Mouse (Mus musculus): Measurements from ENCODE around the gene Gm20388. TPM values are rescaled to one million over a fixed set of nuclear protein-coding genes. Genes with fewer than 3 reads are reported as not detected.
A peak's percentile ranks its signal among the peaks of the same experiment; 100 is the strongest.

Gene Gm20388
- total RNA-seq, 2 experiments from 2014 or later: 11.4 to 18.1 TPM

DNA sequence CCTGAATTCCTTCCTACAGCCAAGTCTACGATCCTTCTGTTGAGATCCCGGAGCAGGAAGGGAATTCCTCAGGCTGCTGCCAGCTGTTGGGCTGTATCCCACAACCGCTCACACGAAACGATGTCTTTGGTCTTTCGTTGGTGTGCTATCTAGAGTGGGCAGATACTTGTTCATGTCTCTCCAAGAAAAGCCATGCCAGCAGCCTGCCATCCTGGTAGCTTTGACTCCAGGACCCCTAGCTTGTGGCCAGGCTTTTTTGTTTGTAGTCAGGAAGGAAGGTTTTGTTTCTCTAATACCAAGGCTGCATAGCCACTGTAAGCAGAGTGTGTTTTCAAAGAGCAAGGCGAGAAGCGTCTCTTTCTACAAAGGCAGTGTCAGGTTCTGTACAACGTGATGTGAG, 193.3 kb downstream of the Gm20388 start:
- no peak for ATAC-seq (replicated peaks; ENCODE audit: low FRiP score, low TSS enrichment, poor library complexity, severe bottlenecking)

DNA sequence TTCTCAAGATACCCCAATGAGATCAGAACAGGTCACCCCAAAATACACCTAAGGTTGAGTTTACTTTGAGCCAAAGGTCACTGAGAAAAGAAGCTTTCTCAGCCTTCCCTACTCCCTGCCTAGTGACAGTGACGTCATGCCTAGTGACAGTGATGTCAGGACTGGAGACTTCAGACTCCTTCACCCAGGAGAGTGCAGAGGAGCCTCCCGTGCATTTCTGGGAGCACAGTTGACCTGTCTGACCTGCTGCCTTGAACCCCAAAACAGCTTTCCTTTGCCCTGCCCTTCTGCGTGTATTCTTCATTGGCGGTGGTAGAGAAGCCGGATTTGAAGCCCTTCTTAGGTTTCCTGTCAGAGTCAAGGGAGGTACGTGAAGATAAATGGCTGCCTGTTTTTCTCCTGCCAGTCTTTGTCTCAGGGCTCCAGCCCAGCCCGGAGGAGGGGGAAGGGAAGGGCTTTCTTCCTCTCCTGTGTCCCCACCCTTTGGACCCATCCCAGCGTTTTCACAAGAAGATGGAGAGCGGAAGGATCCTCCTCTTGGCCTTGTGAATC, 194.2 kb downstream of the Gm20388 start:
- no peak for ATAC-seq (replicated peaks; ENCODE audit: low FRiP score, low TSS enrichment, poor library complexity, severe bottlenecking)

DNA sequence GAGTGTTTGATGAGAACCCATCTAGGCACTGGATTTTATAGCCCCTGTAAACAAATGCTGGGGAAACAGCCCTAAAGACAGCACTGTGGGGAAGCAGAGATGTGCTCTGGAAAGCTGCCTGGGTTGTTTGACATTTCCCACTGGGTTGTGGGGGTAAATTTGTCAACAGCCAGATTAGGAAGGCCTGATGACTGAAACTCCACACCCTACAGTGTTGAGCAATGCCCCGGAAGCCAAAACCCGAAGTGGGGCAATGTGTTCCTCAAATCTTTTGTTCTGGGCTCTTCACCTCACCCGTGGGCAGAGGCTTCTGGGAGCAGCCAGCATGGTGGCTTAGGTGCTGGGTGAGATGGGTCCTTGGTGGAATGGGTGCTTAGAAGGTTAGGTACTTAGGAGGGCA, 198.5 kb downstream of the Gm20388 start:
- no peak for ATAC-seq (replicated peaks; ENCODE audit: low FRiP score, low TSS enrichment, poor library complexity, severe bottlenecking)

DNA sequence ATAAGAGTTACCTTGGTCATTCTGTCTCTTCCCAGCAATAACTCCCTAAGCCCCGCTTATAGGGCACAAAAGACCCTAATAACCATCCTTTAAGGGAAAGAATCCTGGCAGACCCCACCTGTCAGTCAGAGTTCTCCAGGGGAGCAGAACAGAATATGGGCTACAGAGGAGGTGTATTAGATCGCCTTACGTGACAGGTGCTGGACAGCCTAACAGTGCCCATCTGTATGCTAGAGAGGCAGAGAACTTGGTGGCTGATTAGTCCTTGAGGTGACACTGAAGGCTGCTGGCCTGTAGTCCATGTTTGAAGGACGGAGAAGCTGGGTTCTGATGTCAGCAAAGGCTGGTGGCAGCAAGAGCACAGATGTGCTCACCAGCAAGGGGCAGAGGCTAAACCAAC, 200.3 kb downstream of the Gm20388 start:
- no peak for ATAC-seq (replicated peaks; ENCODE audit: low FRiP score, low TSS enrichment, poor library complexity, severe bottlenecking)

DNA sequence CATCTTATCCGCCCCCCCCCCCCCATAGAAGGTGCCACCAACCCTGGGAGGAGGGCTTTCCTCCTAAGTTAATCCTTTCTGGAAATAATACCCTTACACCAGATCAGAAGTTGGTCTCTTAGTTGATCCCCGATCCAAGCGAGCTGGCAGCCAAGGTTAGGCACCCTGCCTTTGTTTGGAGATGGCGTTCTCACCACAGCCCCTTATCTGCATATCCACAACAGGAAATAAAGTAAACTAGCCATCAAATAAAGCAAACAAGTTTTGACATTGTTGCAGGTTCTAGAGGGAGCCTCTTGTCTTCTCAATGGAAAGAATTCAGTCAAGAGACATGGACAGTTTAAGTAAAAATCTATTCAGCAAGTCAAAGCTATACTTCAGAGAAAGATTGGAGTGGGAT, 200.7 kb downstream of the Gm20388 start:
- no peak for ATAC-seq (replicated peaks; ENCODE audit: low FRiP score, low TSS enrichment, poor library complexity, severe bottlenecking)

DNA sequence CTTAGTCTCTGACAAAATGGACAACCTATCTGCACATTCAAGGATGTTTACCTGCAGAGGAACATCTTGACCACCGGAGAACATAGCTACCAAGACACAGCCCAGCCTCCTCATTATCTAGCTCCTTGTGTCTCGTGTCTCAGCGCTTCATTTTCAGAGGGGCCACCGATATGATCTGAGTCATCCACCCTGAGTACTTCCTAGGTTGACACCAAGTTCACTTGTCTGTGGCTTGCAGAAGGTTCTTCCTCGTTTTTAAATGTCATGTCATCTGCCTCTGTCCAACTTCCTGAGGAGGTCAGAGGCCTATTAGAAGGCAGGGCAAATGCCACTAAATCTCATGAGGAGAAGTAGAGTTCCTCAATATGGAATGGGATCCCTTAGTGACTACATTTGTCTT, 201.9 kb downstream of the Gm20388 start:
- ATAC-seq (replicated peaks; ENCODE audit: low FRiP score, low TSS enrichment, poor library complexity, severe bottlenecking): no peak

DNA sequence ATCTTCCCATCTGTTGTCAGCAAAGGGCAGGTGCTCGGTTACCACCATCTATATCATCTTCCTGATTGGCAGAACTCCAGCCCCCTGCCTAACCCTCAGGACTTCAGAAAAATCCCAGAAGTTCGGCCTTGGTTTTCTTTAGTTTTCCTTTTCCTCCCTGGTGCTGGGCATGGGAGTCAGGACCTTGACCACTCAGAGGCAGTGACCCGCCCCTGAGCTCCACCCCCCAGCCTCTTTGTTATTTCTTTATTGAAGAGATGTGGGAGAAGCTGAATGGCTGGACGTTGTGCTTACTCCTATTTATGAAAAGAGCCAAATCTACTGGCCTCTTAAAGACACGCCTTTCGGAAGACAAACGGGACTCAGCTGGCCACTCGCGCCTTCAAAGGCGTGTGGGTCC, 202.7 kb downstream of the Gm20388 start:
- peak; percentile 6 for ATAC-seq (replicated peaks; ENCODE audit: low FRiP score, low TSS enrichment, poor library complexity, severe bottlenecking)

DNA sequence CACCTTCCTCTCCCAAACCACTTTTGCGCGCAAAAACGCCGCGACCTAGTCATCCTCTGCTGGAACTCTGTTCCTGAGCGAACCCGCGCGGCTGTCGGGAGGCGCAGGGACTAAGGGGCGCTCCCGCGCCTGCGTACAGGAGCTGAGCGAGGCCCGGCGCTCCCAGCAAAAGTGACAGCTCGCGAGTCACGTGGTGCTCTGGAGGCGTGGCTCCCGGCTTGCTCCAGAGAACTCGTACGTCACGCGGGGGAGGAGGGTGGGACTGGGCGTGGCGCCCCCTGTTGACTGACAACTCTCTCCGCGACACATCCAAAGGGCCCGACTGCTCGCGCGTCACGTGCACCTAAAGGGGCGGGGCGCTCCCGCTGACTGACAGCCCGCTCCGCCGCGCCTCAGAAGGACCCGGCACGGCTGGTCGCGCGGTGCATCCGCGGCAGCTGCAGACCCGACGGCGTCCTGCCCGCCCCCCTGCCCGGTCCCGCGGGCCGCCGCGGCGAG, 203.2 kb downstream of the Gm20388 start, which contains the start of gene 6430548M08Rik:
TSS of gene 6430548M08Rik (plus strand) at position 395 of the 498 bp plus-strand sequence.
- peak; percentile 97 for ATAC-seq (replicated peaks; ENCODE audit: low FRiP score, low TSS enrichment, poor library complexity, severe bottlenecking)

DNA sequence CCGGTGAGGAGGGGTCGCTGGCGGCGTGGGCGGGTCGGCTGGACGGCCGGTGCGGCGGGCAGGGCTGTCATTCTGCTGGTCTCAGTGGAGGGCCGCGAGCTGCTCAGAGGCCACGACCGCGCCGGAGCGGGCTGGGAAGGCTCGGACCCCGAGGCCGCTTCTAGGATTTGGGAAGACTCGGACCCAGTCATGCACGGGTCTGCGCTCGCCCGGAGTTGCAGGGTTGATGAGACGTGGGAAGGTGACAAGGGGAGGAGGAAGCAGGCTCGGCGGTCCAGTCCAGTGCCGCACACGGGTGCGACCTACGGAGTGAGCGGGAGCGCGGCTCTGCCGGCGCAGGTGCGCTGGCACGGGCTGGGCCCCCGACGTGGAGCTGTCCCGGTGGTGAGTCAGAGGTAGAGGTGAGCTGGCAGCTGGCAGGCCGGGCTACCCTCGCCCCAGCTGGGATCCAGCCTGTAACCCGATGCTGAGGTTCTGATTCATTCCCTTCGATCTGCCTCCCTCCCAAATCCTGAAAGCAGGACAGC, 203.7 kb downstream of the Gm20388 start:
- ATAC-seq (replicated peaks; ENCODE audit: low FRiP score, low TSS enrichment, poor library complexity, severe bottlenecking): no peak

DNA sequence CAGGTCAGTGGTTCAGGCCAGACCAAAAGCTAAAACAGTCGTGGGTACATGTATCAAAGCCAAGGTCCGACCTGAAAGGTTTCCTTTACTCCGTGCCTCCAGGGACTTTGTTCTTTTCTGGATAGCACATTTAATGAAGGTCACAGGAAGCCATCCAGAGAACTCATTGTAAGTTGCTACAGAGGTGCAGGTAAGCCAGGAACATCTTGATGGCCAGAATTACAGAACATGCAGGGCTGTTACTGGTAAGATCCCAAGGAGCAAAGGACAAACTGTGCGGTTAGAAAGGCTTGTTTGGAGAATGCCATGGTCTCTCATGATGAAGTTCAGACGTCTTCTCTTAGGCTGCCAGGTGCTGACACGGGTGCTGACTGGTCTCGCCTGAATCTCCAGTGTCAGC, 206.0 kb downstream of the Gm20388 start:
- no peak for ATAC-seq (replicated peaks; ENCODE audit: low FRiP score, low TSS enrichment, poor library complexity, severe bottlenecking)

DNA sequence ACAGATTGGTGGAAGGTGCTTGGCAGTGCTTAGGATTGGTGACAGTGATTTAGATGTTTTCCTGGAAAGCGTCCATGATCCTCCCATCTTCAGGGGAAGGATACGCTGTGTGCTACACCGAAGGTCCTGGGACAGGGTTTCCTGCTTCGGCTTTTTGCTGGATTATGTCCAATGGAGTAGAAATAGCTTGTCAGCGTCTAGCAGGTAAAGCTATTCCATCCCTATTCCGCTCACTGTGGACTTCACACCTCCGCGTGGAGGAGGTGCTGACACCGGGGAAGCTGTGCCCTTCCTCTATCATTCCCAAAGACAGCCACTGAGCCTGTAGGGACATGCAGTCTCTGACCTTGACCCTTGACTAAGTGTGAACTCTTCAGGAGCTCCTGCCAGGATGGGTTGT, 207.5 kb downstream of the Gm20388 start:
- ATAC-seq (replicated peaks; ENCODE audit: low FRiP score, low TSS enrichment, poor library complexity, severe bottlenecking): no peak

DNA sequence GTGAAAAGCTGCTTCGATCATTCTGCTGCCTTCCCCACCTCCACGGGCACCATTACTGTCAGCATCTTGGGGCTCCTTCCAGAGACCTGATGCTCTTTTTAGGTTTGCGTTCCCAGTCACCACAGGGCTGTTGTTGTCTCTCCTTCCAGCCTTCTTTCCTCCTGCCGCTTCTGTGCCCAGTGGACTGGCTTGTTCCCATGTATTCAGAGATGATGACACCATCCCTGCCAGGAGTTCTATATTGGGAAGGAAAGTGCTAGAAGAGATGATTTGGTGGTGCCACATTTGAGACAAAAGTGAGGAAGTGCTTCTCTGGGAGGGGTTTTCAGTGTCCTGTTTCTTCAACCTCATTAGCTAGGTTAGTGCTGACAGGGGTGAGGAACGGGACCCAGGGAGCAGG, 208.2 kb downstream of the Gm20388 start:
- no peak for ATAC-seq (replicated peaks; ENCODE audit: low FRiP score, low TSS enrichment, poor library complexity, severe bottlenecking)

DNA sequence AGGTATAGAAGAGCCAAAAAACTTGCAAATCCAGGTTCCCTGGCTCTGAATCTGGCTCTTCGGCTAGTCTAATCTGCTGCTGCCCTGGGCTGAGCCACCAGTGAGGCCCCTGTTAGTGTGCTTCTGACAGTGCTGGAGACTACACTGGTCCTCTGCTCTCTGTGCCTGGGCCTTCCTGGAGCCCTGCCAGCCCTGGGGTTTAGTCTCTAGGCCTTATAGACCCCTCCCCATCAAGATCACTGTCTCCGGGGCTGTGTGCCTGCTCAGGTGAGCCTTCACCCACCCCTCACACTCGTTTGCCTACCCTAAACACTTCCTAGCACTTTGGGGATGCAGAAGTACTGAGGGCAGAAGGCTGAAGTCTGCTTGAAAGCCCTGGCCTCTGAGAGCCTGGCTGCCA, 208.8 kb downstream of the Gm20388 start:
- no peak for ATAC-seq (replicated peaks; ENCODE audit: low FRiP score, low TSS enrichment, poor library complexity, severe bottlenecking)

DNA sequence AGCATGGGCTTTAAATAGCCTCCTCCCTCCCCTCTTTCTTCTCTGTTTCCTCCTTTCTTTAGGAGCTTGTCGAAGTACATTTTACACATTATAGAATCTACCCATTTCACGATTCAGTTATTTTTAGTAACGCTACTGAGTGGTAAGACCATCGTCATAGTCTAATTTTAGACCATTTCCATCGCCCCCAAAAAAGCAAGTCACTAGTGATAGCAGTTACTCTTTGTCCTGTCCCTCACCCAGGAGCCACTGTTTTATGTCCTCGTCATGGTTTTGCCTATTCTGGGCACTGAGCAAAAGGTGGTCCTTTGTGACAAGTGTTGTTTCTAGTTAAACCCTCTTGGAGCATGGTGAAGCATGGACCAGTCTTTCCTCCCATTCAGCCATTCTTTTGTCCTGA, 209.3 kb downstream of the Gm20388 start:
- 0 out of 2 replicates have a peak, but pooled peaks have one; percentile 11 for ATAC-seq (replicated peaks; ENCODE audit: low FRiP score, low TSS enrichment, poor library complexity, severe bottlenecking)

DNA sequence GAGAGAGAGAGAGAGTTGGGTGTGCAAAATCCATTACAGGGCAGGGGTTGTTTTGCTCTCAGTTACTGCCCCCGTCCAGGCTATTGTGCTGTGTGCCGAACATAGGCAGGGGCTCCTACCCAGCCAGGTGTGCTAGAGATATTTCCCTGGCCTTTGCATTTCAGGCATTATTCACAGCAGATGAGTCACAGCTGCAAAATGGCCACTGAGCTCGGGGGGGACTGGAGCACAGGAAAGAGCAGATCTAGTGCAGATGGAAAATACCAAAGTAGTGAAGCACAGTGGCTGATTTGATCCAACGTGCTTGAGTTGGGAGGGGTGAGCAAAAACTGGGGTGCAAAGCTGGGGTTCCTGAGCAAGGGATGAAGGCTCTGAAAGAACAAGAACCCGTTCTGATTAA, 210.3 kb downstream of the Gm20388 start:
- ATAC-seq (replicated peaks; ENCODE audit: low FRiP score, low TSS enrichment, poor library complexity, severe bottlenecking): no peak

DNA sequence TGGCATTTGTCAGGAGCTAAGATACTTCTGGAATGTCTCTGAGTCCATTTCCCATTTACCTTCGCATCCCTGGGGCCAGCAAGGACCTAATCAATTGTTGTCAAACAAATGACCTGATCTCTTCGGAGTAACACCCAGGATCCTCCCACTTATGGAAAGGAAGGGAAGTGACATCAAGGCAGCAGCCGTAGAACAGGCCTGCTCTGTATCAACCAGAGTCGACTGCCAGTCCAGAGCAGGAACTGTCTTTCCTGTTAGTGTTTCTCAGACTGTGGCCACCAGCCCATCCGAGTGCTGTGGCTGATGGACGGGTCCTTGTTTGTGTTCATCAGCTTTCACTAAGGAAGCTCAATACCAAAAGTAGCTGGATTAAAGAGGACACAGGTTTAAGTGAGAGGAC, 213.6 kb downstream of the Gm20388 start:
- no peak for ATAC-seq (replicated peaks; ENCODE audit: low FRiP score, low TSS enrichment, poor library complexity, severe bottlenecking)

DNA sequence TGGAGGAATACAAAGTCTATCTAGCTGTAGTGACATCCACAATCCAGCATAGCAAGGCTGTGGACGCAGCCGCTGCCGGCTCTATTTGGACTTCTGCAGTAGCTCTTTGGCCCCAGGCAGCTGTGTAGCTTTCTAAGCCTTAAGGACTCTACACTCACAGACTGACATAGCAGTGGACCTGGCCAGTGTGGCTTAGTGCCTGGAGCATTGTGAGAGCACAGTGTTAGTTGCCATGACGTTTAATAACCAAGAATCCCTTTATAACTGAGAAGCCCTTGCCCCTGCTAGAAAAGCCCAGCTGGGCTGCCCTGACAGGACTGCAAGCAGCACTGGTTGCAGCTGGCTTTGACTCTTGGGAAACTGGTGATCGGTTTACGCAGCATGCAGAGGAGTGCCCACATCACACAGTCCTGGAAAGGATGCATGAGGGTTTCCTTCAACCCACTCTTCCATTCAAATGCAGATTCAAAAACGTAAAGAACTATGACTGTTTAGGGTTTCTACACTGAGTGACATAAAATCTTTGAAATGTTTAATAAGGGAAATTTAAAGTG, 214.3 kb downstream of the Gm20388 start:
- no peak for ATAC-seq (replicated peaks; ENCODE audit: low FRiP score, low TSS enrichment, poor library complexity, severe bottlenecking)

DNA sequence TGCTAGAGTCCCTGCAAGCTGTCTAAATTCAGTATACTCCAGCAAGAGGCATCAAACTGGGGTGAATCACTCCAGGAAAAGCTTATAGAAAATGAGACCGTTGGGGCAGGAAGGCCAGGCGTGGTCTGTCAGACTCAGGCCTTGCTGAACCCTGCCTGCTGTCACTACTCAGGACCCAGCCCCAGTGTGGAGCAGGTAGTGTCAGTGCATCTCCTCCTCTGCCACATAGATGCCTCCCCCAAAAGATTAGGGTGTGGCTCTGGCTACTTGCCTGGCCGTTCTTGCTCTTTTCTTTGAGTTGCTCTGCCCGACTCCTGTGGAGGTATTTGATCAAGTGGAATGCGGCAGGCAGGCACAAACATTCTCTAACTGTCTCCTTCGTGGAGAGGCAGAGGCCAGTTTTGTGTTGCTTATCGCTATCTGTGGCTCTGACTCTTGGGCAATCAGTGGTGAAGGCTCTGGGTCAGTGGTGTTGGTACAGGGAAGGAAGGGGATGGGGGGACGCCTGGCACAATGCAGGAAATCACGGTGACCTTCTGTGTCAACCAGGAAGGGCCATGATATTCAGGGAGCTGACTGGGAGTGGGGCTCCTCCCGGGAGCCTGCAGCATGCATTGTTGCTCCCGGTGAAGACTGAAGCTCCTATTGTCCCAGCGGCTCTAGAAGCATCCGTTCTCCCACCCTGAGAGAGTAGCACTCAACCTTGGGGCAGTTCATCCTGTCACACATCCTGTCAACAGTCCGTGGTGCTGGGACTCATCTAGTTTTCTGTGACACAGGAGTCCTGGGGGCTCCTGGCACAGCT, 215.9 kb downstream of the Gm20388 start:
- ATAC-seq (replicated peaks; ENCODE audit: low FRiP score, low TSS enrichment, poor library complexity, severe bottlenecking): no peak

DNA sequence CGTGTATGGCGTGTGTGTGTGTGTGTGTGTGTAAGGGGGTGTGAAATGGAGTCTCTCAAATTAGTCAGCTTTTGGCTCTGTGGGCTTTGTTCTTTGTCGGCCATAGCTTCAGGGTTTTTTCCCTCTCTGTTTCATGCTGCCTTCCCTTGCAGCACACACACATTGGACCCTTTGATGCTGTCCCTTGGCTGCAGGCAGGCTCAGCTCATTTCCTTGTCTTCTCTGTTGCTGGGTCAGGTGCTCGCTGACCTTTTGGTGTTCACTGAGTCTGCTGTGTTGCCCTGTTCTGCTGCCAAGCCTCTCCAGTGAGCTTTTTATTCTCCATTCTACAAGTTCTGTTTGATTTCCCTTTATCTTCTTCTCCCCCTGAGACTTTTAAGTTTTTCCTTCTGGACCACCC, 218.9 kb downstream of the Gm20388 start:
- no peak for ATAC-seq (replicated peaks; ENCODE audit: low FRiP score, low TSS enrichment, poor library complexity, severe bottlenecking)

DNA sequence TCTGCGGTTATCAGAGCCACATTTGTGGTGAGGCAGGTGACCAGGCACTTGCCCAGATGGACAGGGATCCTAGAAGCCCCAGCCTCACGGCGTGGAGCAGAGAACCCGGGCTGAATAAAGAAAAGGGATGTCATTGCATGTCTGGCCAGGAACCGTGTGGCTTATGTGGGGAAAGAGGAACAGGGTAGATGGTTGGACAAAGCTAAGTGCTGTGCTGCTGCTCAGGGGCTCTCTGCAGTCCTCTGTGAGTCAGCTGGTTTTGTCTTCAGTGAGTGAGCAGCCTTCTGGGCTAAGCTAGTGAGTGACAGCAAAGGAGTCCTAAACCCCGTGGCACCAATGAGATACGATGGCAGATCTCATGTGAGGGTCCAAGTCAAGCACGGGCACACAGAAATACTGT, 220.5 kb downstream of the Gm20388 start:
- no peak for ATAC-seq (replicated peaks; ENCODE audit: low FRiP score, low TSS enrichment, poor library complexity, severe bottlenecking)

DNA sequence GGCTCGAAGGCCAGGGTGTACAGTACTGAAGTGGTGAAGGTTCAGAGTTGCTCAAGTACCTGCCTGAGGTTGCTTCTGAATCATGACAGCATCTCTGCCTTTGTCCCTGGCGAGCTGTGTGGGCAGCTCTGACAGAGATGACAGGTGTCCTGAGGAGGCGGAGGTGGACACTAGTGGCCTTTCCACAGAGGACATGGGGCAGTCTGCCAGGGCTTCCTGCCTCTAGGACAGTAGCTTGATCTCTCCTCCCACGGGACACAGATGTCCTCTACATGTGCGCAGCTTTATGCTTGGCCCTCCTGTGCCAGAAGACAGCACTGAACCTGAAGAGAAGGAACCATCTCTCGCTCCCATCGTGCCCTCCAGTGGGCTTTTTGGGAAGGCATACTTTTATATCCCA, 222.5 kb downstream of the Gm20388 start:
- no peak for ATAC-seq (replicated peaks; ENCODE audit: low FRiP score, low TSS enrichment, poor library complexity, severe bottlenecking)

Measured in megakaryocyte-erythroid progenitor cell, adult 5-6 weeks (primary cell).